Mouse (Mus musculus): ENCODE data around the gene Ss18l1.

- no peak for TF ChIP-seq CTCF (IDR thresholded peaks at IDR 0.05; ENCODE audit: borderline replicate concordance, insufficient read depth, low read depth, low read length)
- TF ChIP-seq POLR2A (IDR thresholded peaks at IDR 0.05; ENCODE audit: borderline replicate concordance, insufficient read depth, low read length) = no peak
Observed at GRCm38 (mm10) chr2:180031270-180031669, 11.0 kb upstream of the Ss18l1 start.
